Mouse (Mus musculus): Measurements from ENCODE around the gene Vipas39.
"Not testable (repeated sequence)": the region's sequence is repeated elsewhere in the genome, so short reads cannot be mapped to it uniquely, and the experiment has no call there.

The Vipas39 gene

GRCm38 (mm10) chr12:87266108-87266826 lies at the start of gene Vipas39, which contains the start of gene Ahsa1:
TSS of gene Vipas39 (minus strand) at chr12:87266256.
TSS of gene Ahsa1 (plus strand) at chr12:87266479.
- peak; percentile 96 for ATAC-seq (ENCODE audit: insufficient number of reproducible peaks, low FRiP score, low TSS enrichment)

GRCm38 (mm10) chr12:87313098-87313497 lies 47.0 kb upstream of the Vipas39 start:
- ATAC-seq (ENCODE audit: insufficient number of reproducible peaks, low FRiP score, low TSS enrichment), result no peak

GRCm38 (mm10) chr12:87306584-87306844 lies 40.5 kb upstream of the Vipas39 start:
- not testable (repeated sequence) for ATAC-seq (ENCODE audit: insufficient number of reproducible peaks, low FRiP score, low TSS enrichment)

GRCm38 (mm10) chr12:87305767-87306583 lies 39.9 kb upstream of the Vipas39 start:
- ATAC-seq (ENCODE audit: insufficient number of reproducible peaks, low FRiP score, low TSS enrichment), result peak; percentile 49; the same call in 1 of the 2 replicates

- no peak for ATAC-seq (ENCODE audit: insufficient number of reproducible peaks, low FRiP score, low TSS enrichment)
Measured at GRCm38 (mm10) chr12:87301189-87301588, 35.1 kb upstream of the Vipas39 start.

GRCm38 (mm10) chr12:87300441-87300690 lies 34.3 kb upstream of the Vipas39 start:
- no peak for ATAC-seq (ENCODE audit: insufficient number of reproducible peaks, low FRiP score, low TSS enrichment)

GRCm38 (mm10) chr12:87299657-87300440 lies 33.8 kb upstream of the Vipas39 start, which contains the start of gene Ism2:
TSS of gene Ism2 (minus strand) at chr12:87299705.
- 0 out of 2 replicates have a peak, but pooled peaks have one; percentile 49 for ATAC-seq (ENCODE audit: insufficient number of reproducible peaks, low FRiP score, low TSS enrichment)

GRCm38 (mm10) chr12:87299037-87299656 lies 33.1 kb upstream of the Vipas39 start:
- no peak for ATAC-seq (ENCODE audit: insufficient number of reproducible peaks, low FRiP score, low TSS enrichment)

- ATAC-seq (ENCODE audit: insufficient number of reproducible peaks, low FRiP score, low TSS enrichment), result no peak
Measured at GRCm38 (mm10) chr12:87293934-87294333, 27.9 kb upstream of the Vipas39 start.

- ATAC-seq (ENCODE audit: insufficient number of reproducible peaks, low FRiP score, low TSS enrichment), result no peak
Measured at GRCm38 (mm10) chr12:87289100-87289499, 23.0 kb upstream of the Vipas39 start.

- ATAC-seq (ENCODE audit: insufficient number of reproducible peaks, low FRiP score, low TSS enrichment), result no peak
Measured at GRCm38 (mm10) chr12:87284726-87285125, 18.7 kb upstream of the Vipas39 start.

- ATAC-seq (ENCODE audit: insufficient number of reproducible peaks, low FRiP score, low TSS enrichment), result no peak
Measured at GRCm38 (mm10) chr12:87284268-87284667, 18.2 kb upstream of the Vipas39 start.

GRCm38 (mm10) chr12:87283706-87284105 lies 17.6 kb upstream of the Vipas39 start:
- ATAC-seq (ENCODE audit: insufficient number of reproducible peaks, low FRiP score, low TSS enrichment), result no peak

GRCm38 (mm10) chr12:87282743-87283142 lies 16.7 kb upstream of the Vipas39 start:
- ATAC-seq (ENCODE audit: insufficient number of reproducible peaks, low FRiP score, low TSS enrichment), result no peak

- no peak for ATAC-seq (ENCODE audit: insufficient number of reproducible peaks, low FRiP score, low TSS enrichment)
Measured at GRCm38 (mm10) chr12:87281766-87282165, 15.7 kb upstream of the Vipas39 start.

GRCm38 (mm10) chr12:87279879-87280278 lies 13.8 kb upstream of the Vipas39 start:
- ATAC-seq (ENCODE audit: insufficient number of reproducible peaks, low FRiP score, low TSS enrichment), result no peak

GRCm38 (mm10) chr12:87279350-87279749 lies 13.3 kb upstream of the Vipas39 start:
- ATAC-seq (ENCODE audit: insufficient number of reproducible peaks, low FRiP score, low TSS enrichment), result no peak

GRCm38 (mm10) chr12:87278118-87278730 lies 12.2 kb upstream of the Vipas39 start:
- no peak for ATAC-seq (ENCODE audit: insufficient number of reproducible peaks, low FRiP score, low TSS enrichment)

- not testable (repeated sequence) for ATAC-seq (ENCODE audit: insufficient number of reproducible peaks, low FRiP score, low TSS enrichment)
Measured at GRCm38 (mm10) chr12:87277251-87277650, 11.2 kb upstream of the Vipas39 start.

All from cerebellum, adult (tissue).